Mouse (Mus musculus) limb, embryonic 10.5 days (tissue): ENCODE results near the gene Sptb. TPM values are rescaled to one million over a fixed set of nuclear protein-coding genes. Genes with fewer than 3 reads are reported as not detected.
A peak's percentile ranks its signal among the peaks of the same experiment; 100 is the strongest.

Experiments used
- DNase-seq: peaks from one replicate; pipeline ENCODE4 v3.0.0-alpha.2; 2017; ENCODE audit warnings: low spot score
- H3K27ac ChIP-seq: fragments of 300-500 bp; sonication (generic); 2 replicates; pipeline ENCODE4 v1.5.1; 2016; ENCODE audit warnings: mild to moderate bottlenecking
- H3K27me3 ChIP-seq: fragments of 300-500 bp; sonication (generic); 2 replicates; pipeline ENCODE4 v1.6.1; 2016; ENCODE audit warnings: low read depth, mild to moderate bottlenecking; ENCODE audit not compliant: poor library complexity, severe bottlenecking
- H3K36me3 ChIP-seq: fragments of 300-500 bp; sonication (generic); 2 replicates; pipeline ENCODE4 v1.6.1; 2016; ENCODE audit warnings: mild to moderate bottlenecking, moderate library complexity
- H3K4me1 ChIP-seq: fragments of 300-500 bp; sonication (generic); 2 replicates; pipeline ENCODE4 v1.6.1; 2016
- H3K4me3 ChIP-seq: fragments of 300-500 bp; sonication (generic); 2 replicates; pipeline ENCODE4 v1.5.1; 2016; ENCODE audit warnings: mild to moderate bottlenecking, moderate library complexity
- H3K9me3 ChIP-seq: fragments of 300-500 bp; sonication (generic); replicated peaks from 2 replicates; pipeline ENCODE4 v1.6.1; 2016; ENCODE audit warnings: mild to moderate bottlenecking
- WGBS: fragments of 180-500 bp; shearing (Covaris S2); methylation state at CpG from one replicate; pipeline ENCODE4 v1.1.7; 2016; 5-methylcytosine and 5-hydroxymethylcytosine counted together
- polyA plus RNA-seq: library from polyadenylated mRNA; unstranded; fragments of >200 nt; fragmentation: Nextera tagmentation; extraction: Ambion mirVana; gene quantifications from 2 replicates; pipeline ENCODE4 v1.2.1, GENCODE M21; 2016

The Sptb gene
- polyA plus RNA-seq, 1 experiment from 2014 or later = 3.7 TPM

- Histone ChIP-seq H3K36me3 (peaks cover 66% of the 10 kb centered on the region), H3K4me3 (no peak overlapping the region), H3K27me3 (no peaks in the 10 kb centered on the region), H3K9me3 (no peaks in the 10 kb centered on the region), H3K27ac (no peak overlapping the region), H3K4me1 (peaks cover 3% of the 10 kb centered on the region; the same call in 1 of the 2 replicates)
- WGBS = 96% methylated on average over 8 of the region's 8 CpGs
- no peak for DNase-seq
These were observed 133.5 kb downstream of the Sptb start for GRCm38 (mm10) chr12:76576806-76577205.

- Histone ChIP-seq H3K27ac (no peak overlapping the region), H3K4me1 (peaks cover 6% of the 10 kb centered on the region), H3K36me3 (peaks cover 68% of the 10 kb centered on the region), H3K27me3 (no peaks in the 10 kb centered on the region), H3K4me3 (no peak overlapping the region), H3K9me3 (no peaks in the 10 kb centered on the region)
- WGBS = 95% methylated on average over 9 of the region's 9 CpGs
- DNase-seq = no peak
These were observed 134.3 kb downstream of the Sptb start for GRCm38 (mm10) chr12:76576061-76576460.

- no peaks in the 10 kb centered on the region for H3K27me3 ChIP-seq
- no peak overlapping the region for H3K4me3 ChIP-seq
- no peak overlapping the region for H3K27ac ChIP-seq
- no peaks in the 10 kb centered on the region for H3K9me3 ChIP-seq
- 91% methylated on average over 6 of the region's 6 CpGs for WGBS
- peaks cover 72% of the 10 kb centered on the region for H3K36me3 ChIP-seq
- DNase-seq = no peak
- H3K4me1 ChIP-seq = peaks cover 17% of the 10 kb centered on the region
These were observed 135.5 kb downstream of the Sptb start for GRCm38 (mm10) chr12:76574815-76575214.

- peaks cover 73% of the 10 kb centered on the region for H3K36me3 ChIP-seq
- H3K9me3 ChIP-seq = no peaks in the 10 kb centered on the region
- 94% methylated on average over 6 of the region's 6 CpGs for WGBS
- no peak overlapping the region for H3K4me3 ChIP-seq
- no peaks in the 10 kb centered on the region for H3K27me3 ChIP-seq
- H3K4me1 ChIP-seq = peaks cover 17% of the 10 kb centered on the region
- no peak overlapping the region for H3K27ac ChIP-seq
- DNase-seq = no peak
These were observed 137.0 kb downstream of the Sptb start for GRCm38 (mm10) chr12:76573381-76573780.

- H3K9me3 ChIP-seq = no peaks in the 10 kb centered on the region
- H3K4me3 ChIP-seq = no peak overlapping the region
- peaks cover 17% of the 10 kb centered on the region for H3K4me1 ChIP-seq
- 87% methylated on average over 27 of the region's 27 CpGs for WGBS
- H3K36me3 ChIP-seq = peaks cover 67% of the 10 kb centered on the region
- no peaks in the 10 kb centered on the region for H3K27me3 ChIP-seq
- no peak for DNase-seq
- H3K27ac ChIP-seq = 0 out of 2 replicates have a peak overlapping the region, but pooled peaks have one; percentile 25
These were observed 137.8 kb downstream of the Sptb start for GRCm38 (mm10) chr12:76572261-76573251.

GRCm38 (mm10) chr12:76571266-76571665 is 139.1 kb downstream of the Sptb start:
- Histone ChIP-seq H3K27ac (peak overlapping the region; percentile 64), H3K27me3 (no peaks in the 10 kb centered on the region), H3K36me3 (peaks cover 66% of the 10 kb centered on the region), H3K4me1 (peaks cover 17% of the 10 kb centered on the region), H3K9me3 (no peaks in the 10 kb centered on the region), H3K4me3 (no peak overlapping the region)
- no peak for DNase-seq
- whole genome bisulfite sequencing = 83% methylated on average over 10 of the region's 10 CpGs

GRCm38 (mm10) chr12:76570221-76570940 is 140.0 kb downstream of the Sptb start:
- Histone ChIP-seq H3K27me3 (no peaks in the 10 kb centered on the region), H3K4me3 (no peak overlapping the region), H3K9me3 (no peaks in the 10 kb centered on the region), H3K27ac (no peak overlapping the region), H3K36me3 (peaks cover 66% of the 10 kb centered on the region), H3K4me1 (peaks cover 17% of the 10 kb centered on the region)
- WGBS = 71% methylated on average over 9 of the region's 9 CpGs
- no peak for DNase-seq

- Histone ChIP-seq H3K9me3 (no peaks in the 10 kb centered on the region), H3K4me1 (peaks cover 13% of the 10 kb centered on the region), H3K27ac (no peak overlapping the region), H3K4me3 (no peak overlapping the region), H3K27me3 (no peaks in the 10 kb centered on the region), H3K36me3 (peaks cover 76% of the 10 kb centered on the region)
- DNase-seq = no peak
- 96% methylated on average over 10 of the region's 10 CpGs for WGBS
These were observed 144.1 kb downstream of the Sptb start for GRCm38 (mm10) chr12:76566284-76566683.

- 90% methylated on average over 4 of the region's 4 CpGs for WGBS
- H3K4me1 ChIP-seq = peaks cover 4% of the 10 kb centered on the region
- DNase-seq = no peak
- H3K27me3 ChIP-seq = no peaks in the 10 kb centered on the region
- H3K9me3 ChIP-seq = no peaks in the 10 kb centered on the region
- no peak overlapping the region for H3K4me3 ChIP-seq
- H3K27ac ChIP-seq = no peak overlapping the region
- H3K36me3 ChIP-seq = peaks cover 71% of the 10 kb centered on the region
These were observed 148.2 kb downstream of the Sptb start for GRCm38 (mm10) chr12:76562196-76562595.

GRCm38 (mm10) chr12:76558206-76558605 is 152.1 kb downstream of the Sptb start:
- Histone ChIP-seq H3K36me3 (peaks cover 32% of the 10 kb centered on the region), H3K27me3 (no peaks in the 10 kb centered on the region), H3K9me3 (no peaks in the 10 kb centered on the region), H3K4me3 (no peak overlapping the region), H3K4me1 (peaks cover 28% of the 10 kb centered on the region), H3K27ac (no peak overlapping the region)
- 69% methylated on average over 5 of the region's 5 CpGs for WGBS
- no peak for DNase-seq

- Histone ChIP-seq H3K4me1 (peaks cover 28% of the 10 kb centered on the region), H3K27ac (no peak overlapping the region), H3K4me3 (no peak overlapping the region), H3K36me3 (peaks cover 20% of the 10 kb centered on the region), H3K9me3 (no peaks in the 10 kb centered on the region), H3K27me3 (no peaks in the 10 kb centered on the region)
- WGBS = 18% methylated on average over 6 of the region's 6 CpGs
- no peak for DNase-seq
These were observed 153.5 kb downstream of the Sptb start for GRCm38 (mm10) chr12:76556745-76557389.

- 84% methylated on average over 7 of the region's 7 CpGs for WGBS
- no peak for DNase-seq
- Histone ChIP-seq H3K9me3 (no peaks in the 10 kb centered on the region), H3K4me3 (no peak overlapping the region), H3K27ac (no peak overlapping the region), H3K27me3 (no peaks in the 10 kb centered on the region), H3K4me1 (peaks cover 28% of the 10 kb centered on the region), H3K36me3 (peaks cover 14% of the 10 kb centered on the region)
These were observed 154.2 kb downstream of the Sptb start for GRCm38 (mm10) chr12:76556187-76556586.
